Mouse (Mus musculus) telencephalon, adult 2 months (tissue): ENCODE measurements around the gene Dst.

ENCODE experiments used
- DNase-seq: peaks from one replicate; pipeline ENCODE4 v3.0.0-alpha.2; 2011; ENCODE audit warnings: low read depth, low spot score

Dst gene

GRCm38 (mm10) chr1:34167151-34168057, 259.4 kb downstream of the Dst start:
- no peak for DNase-seq

GRCm38 (mm10) chr1:34169086-34169485, 261.1 kb downstream of the Dst start:
- no peak for DNase-seq

GRCm38 (mm10) chr1:34174517-34174916, 266.5 kb downstream of the Dst start:
- no peak for DNase-seq

- no peak for DNase-seq
These were observed 266.9 kb downstream of the Dst start for GRCm38 (mm10) chr1:34174961-34175360.

GRCm38 (mm10) chr1:34178022-34178727, 270.1 kb downstream of the Dst start:
- DNase-seq = no peak

GRCm38 (mm10) chr1:34179756-34180155, 271.7 kb downstream of the Dst start:
- DNase-seq = no peak

GRCm38 (mm10) chr1:34182406-34183249, 274.6 kb downstream of the Dst start:
- peak; percentile 68 for DNase-seq

- no peak for DNase-seq
These were observed 275.4 kb downstream of the Dst start for GRCm38 (mm10) chr1:34183250-34183926.

- no peak for DNase-seq
These were observed 276.2 kb downstream of the Dst start for GRCm38 (mm10) chr1:34184266-34184665.

- no peak for DNase-seq
These were observed 278.0 kb downstream of the Dst start for GRCm38 (mm10) chr1:34186033-34186432.

- no peak for DNase-seq
These were observed 279.5 kb downstream of the Dst start for GRCm38 (mm10) chr1:34187501-34187900.

GRCm38 (mm10) chr1:34188721-34189236, 280.8 kb downstream of the Dst start:
- DNase-seq = no peak

GRCm38 (mm10) chr1:34189318-34189717, 281.3 kb downstream of the Dst start:
- DNase-seq = peak; percentile 87

- DNase-seq = no peak
These were observed 281.9 kb downstream of the Dst start for GRCm38 (mm10) chr1:34189970-34190369.

GRCm38 (mm10) chr1:34192174-34192573, 284.1 kb downstream of the Dst start:
- no peak for DNase-seq

- no peak for DNase-seq
These were observed 292.8 kb downstream of the Dst start for GRCm38 (mm10) chr1:34200791-34201190.

GRCm38 (mm10) chr1:34201483-34201882, 293.5 kb downstream of the Dst start:
- no peak for DNase-seq

GRCm38 (mm10) chr1:34211704-34212103, 303.7 kb downstream of the Dst start:
- DNase-seq = no peak

- no peak for DNase-seq
These were observed 308.4 kb downstream of the Dst start for GRCm38 (mm10) chr1:34216456-34216855.

GRCm38 (mm10) chr1:34218323-34218722, 310.3 kb downstream of the Dst start:
- peak; percentile 50 for DNase-seq

GRCm38 (mm10) chr1:34218801-34219200, 310.8 kb downstream of the Dst start:
- no peak for DNase-seq
